Mouse (Mus musculus): ENCODE data around the gene Sema4d.

- TF ChIP-seq CTCF (IDR thresholded peaks at IDR 0.05; ENCODE audit: low read depth) (no peak), EP300 (optimal IDR thresholded peaks at IDR 0.05) (no peak)
These were observed 70.4 kb downstream of the Sema4d start for GRCm38 (mm10) chr13:51723114-51723513.
